Mouse (Mus musculus): ENCODE results near the gene Pdk1.

Gene Pdk1

GRCm38 (mm10) chr2:71938716-71939393 is 65.8 kb downstream of the Pdk1 start:
- DNase-seq (ENCODE audit: low spot score): no peak

DNA sequence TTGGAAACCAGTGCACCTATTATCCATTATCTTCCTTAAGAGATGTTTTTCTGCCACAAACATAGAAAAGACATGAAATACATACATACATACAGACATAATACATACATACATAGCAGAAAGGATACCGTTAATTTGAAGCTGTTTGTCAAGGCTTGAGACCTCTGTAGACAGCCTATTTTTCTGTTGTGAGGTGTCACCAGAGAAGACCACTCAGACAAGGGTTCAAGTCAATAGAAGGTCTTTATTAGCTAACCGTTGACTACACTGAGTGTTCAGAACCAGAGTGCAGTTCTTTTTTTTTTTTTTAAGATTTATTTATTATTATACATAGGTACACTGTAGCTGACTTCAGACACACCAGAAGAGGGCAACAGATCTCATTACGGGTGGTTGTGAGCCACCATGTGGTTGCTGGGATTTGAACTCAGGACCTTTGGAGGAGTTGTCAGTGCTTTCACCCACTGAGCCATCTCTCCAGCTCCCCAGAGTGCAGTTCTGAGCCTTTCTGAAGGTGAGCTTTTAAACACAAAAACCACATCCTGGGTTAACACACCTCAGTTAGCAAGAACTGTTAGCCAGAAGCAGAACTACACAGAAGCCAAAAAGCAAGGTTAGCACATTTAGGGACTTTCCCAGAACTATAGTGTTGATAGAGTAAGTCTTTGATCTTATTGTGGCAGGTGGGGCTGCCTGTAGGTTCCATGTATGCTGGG is 68.1 kb downstream of the Pdk1 start:
- DNase-seq (ENCODE audit: low spot score): no peak

DNA sequence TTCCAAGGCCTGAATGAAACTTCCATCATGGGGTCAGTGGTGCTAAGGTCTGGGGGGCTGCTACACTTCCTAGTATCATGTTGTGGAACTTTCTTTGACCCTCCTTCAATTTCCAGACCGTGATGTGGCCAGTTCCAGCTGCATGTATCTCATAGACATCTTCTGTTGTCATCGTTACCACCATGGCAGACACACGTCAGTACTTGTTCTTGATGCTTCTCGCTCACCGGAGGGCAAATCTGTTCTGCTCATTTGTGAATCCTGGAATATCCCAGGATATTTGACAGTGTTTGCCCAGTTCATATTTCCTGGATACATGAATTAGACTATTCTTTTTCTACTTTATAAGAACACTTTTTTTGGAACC is 68.7 kb downstream of the Pdk1 start:
- DNase-seq (ENCODE audit: low spot score): no peak

DNA sequence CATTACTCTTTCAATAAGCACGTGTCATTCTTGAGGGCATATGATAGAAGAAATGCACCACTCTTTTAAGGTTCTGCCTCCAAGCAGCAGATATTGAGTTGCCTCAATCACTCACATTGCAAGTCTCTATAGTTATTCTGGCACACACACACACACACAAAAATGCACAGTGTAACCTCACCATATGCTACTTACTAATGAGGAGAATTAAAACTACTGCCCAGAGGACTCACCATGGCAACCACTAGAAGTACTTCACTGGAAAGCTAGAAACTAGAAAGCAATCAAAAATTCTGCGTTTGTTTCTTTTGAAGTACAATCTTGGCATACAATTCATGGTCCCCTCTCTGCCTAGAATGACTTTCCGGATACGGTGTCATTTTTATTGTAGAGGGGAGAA is 78.2 kb downstream of the Pdk1 start:
- no peak for DNase-seq (ENCODE audit: low spot score)

Measured in layer of hippocampus, adult 9-10 months (tissue).